Mouse (Mus musculus): ENCODE data around the gene Npy1r. TPM values are rescaled to one million over a fixed set of nuclear protein-coding genes. Genes with fewer than 3 reads are reported as not detected.

Npy1r gene
- 2.4 TPM for polyA plus RNA-seq (2014; fragmentation: Illumina TruSeq; extraction: RNeasy Lipid Tissue Mini Kit (QIAGEN cat#74804); ENCODE audit: insufficient read depth, low read depth, low replicate concordance)

GRCm38 (mm10) chr8:66696970-66697843 is at the start of gene Npy1r:
Gene Npy1r, plus strand, starts transcription at chr8:66697192.

GRCm38 (mm10) chr8:66687511-66688329 is 9.3 kb upstream of the Npy1r start, which contains the start of gene Npy5r:
Gene Npy5r, minus strand, starts transcription at chr8:66688128.

Other genes starting within 250 kb of the Npy1r start
- gene Tma16, start 210.7 kb upstream of the Npy1r start, polyA plus RNA-seq (2014; fragmentation: Illumina TruSeq; extraction: RNeasy Lipid Tissue Mini Kit (QIAGEN cat#74804); ENCODE audit: insufficient read depth, low read depth, low replicate concordance): 2.3 TPM
- gene Tktl2, start 185.4 kb upstream of the Npy1r start, polyA plus RNA-seq (2014; fragmentation: Illumina TruSeq; extraction: RNeasy Lipid Tissue Mini Kit (QIAGEN cat#74804); ENCODE audit: insufficient read depth, low read depth, low replicate concordance): not detected
- gene Npy5r, start 9.1 kb upstream of the Npy1r start, polyA plus RNA-seq (2014; fragmentation: Illumina TruSeq; extraction: RNeasy Lipid Tissue Mini Kit (QIAGEN cat#74804); ENCODE audit: insufficient read depth, low read depth, low replicate concordance): not detected
- 7.0 TPM for gene Naf1, start 163.0 kb downstream of the Npy1r start, polyA plus RNA-seq (2014; fragmentation: Illumina TruSeq; extraction: RNeasy Lipid Tissue Mini Kit (QIAGEN cat#74804); ENCODE audit: insufficient read depth, low read depth, low replicate concordance)

Data from lung, adult 10 weeks (tissue).